Mouse (Mus musculus) cerebellum, adult 2 months (tissue): ENCODE data around the gene Sh3d19.

Experiments
- CTCF ChIP-seq: fragments of 200-500 bp; IDR thresholded peaks from 2 replicates; pipeline ENCODE4 v1.5.1; 2011; ENCODE audit warnings: low read depth, mild to moderate bottlenecking, control low read depth, low read length, moderate library complexity, borderline replicate concordance; ENCODE audit not compliant: insufficient read depth
- POLR2A ChIP-seq: fragments of 200-500 bp; IDR thresholded peaks from 2 replicates; pipeline ENCODE4 v1.6.1; 2011; ENCODE audit warnings: low read length, control low read depth, borderline replicate concordance; ENCODE audit not compliant: insufficient read depth

GRCm38 (mm10) chr3:86087872-86088271, 117.0 kb downstream of the Sh3d19 start:
- TF ChIP-seq CTCF (no peak), POLR2A (no peak)
